Mouse (Mus musculus) thymus, postnatal 10 days (tissue): ENCODE data around the gene Rnf4.

ENCODE experiments used
- DNase-seq, 2 experiments: peaks; one replicate each; pipeline ENCODE4 v3.0.0; 2021; ENCODE audit warnings: low spot score in 2 of 2

Rnf4 gene

GRCm38 (mm10) chr5:34336097-34336774 lies at the start of gene Rnf4:
TSS of gene Rnf4 (plus strand) at chr5:34336289.
- peak; percentile 97 to 99 for DNase-seq

- DNase-seq, result no peak
These were observed 49.6 kb upstream of the Rnf4 start for GRCm38 (mm10) chr5:34286516-34286915.

GRCm38 (mm10) chr5:34287001-34287837 lies 48.9 kb upstream of the Rnf4 start:
- peak in 1 of 2 experiments; percentile 15 for DNase-seq

GRCm38 (mm10) chr5:34287838-34288145 lies 48.3 kb upstream of the Rnf4 start:
- no peak for DNase-seq

- peak; percentile 57 to 69 for DNase-seq
These were observed 47.9 kb upstream of the Rnf4 start, which contains the start of the genes Zfyve28 and Cfap99 for GRCm38 (mm10) chr5:34288154-34288716. TSS of gene Zfyve28 (minus strand) at chr5:34288449. TSS of gene Cfap99 (plus strand) at chr5:34288600.

- DNase-seq, result no peak
These were observed 46.8 kb upstream of the Rnf4 start for GRCm38 (mm10) chr5:34289286-34289685.

- no peak for DNase-seq
These were observed 42.7 kb upstream of the Rnf4 start for GRCm38 (mm10) chr5:34293363-34293762.

- DNase-seq, result no peak
These were observed 41.4 kb upstream of the Rnf4 start for GRCm38 (mm10) chr5:34294696-34295095.

- no peak for DNase-seq
These were observed 40.9 kb upstream of the Rnf4 start for GRCm38 (mm10) chr5:34295141-34295540.

- no peak for DNase-seq
These were observed 38.0 kb upstream of the Rnf4 start for GRCm38 (mm10) chr5:34298061-34298460.

- DNase-seq, result no peak
These were observed 37.1 kb upstream of the Rnf4 start for GRCm38 (mm10) chr5:34298937-34299535.

- no peak for DNase-seq
These were observed 33.7 kb upstream of the Rnf4 start for GRCm38 (mm10) chr5:34302377-34302776.

GRCm38 (mm10) chr5:34309016-34309415 lies 27.1 kb upstream of the Rnf4 start:
- DNase-seq, result no peak

GRCm38 (mm10) chr5:34319491-34320034 lies 16.5 kb upstream of the Rnf4 start:
- no peak for DNase-seq

GRCm38 (mm10) chr5:34321236-34321635 lies 14.9 kb upstream of the Rnf4 start:
- DNase-seq, result peak; percentile 13 to 22

- DNase-seq, result no peak
These were observed 10.8 kb upstream of the Rnf4 start for GRCm38 (mm10) chr5:34325286-34325685.

- no peak for DNase-seq
These were observed 9.8 kb upstream of the Rnf4 start for GRCm38 (mm10) chr5:34326249-34326691.

- peak; percentile 29 to 30 for DNase-seq
These were observed 9.1 kb upstream of the Rnf4 start for GRCm38 (mm10) chr5:34326875-34327576.

GRCm38 (mm10) chr5:34330136-34330535 lies 6.0 kb upstream of the Rnf4 start:
- DNase-seq, result no peak

- DNase-seq, result no peak
These were observed 2.0 kb upstream of the Rnf4 start for GRCm38 (mm10) chr5:34334081-34334480.

GRCm38 (mm10) chr5:34335539-34336096 lies 471 bp upstream of the Rnf4 start:
- DNase-seq, result no peak
